Mouse (Mus musculus) WW6 (cell line): ENCODE measurements around the gene Hdgf.

Source experiments
- DNase-seq: peaks from one replicate; pipeline ENCODE4 v3.0.0-alpha.2; 2013; ENCODE audit warnings: low read depth, low spot score

Hdgf gene

GRCm38 (mm10) chr3:87945781-87946540, 39.8 kb downstream of the Hdgf start:
- no peak for DNase-seq

GRCm38 (mm10) chr3:87946541-87946860, 40.4 kb downstream of the Hdgf start:
- DNase-seq: no peak

GRCm38 (mm10) chr3:87947056-87947810, 41.1 kb downstream of the Hdgf start:
- DNase-seq: no peak

- DNase-seq: no peak
Measured at GRCm38 (mm10) chr3:87947811-87948199, 41.7 kb downstream of the Hdgf start.

GRCm38 (mm10) chr3:87948378-87949265, 42.5 kb downstream of the Hdgf start, which contains the start of gene Crabp2:
Gene Crabp2 (plus strand): TSS chr3:87948666.
- no peak for DNase-seq

- DNase-seq: no peak
Measured at GRCm38 (mm10) chr3:87949266-87949954, 43.3 kb downstream of the Hdgf start.

GRCm38 (mm10) chr3:87949955-87950515, 43.9 kb downstream of the Hdgf start:
- no peak for DNase-seq

- no peak for DNase-seq
Measured at GRCm38 (mm10) chr3:87951946-87952345, 45.8 kb downstream of the Hdgf start.

- no peak for DNase-seq
Measured at GRCm38 (mm10) chr3:87952440-87952839, 46.3 kb downstream of the Hdgf start.

GRCm38 (mm10) chr3:87958056-87958455, 51.9 kb downstream of the Hdgf start:
- DNase-seq: no peak

GRCm38 (mm10) chr3:87958476-87958875, 52.4 kb downstream of the Hdgf start:
- DNase-seq: no peak

GRCm38 (mm10) chr3:87958967-87959366, 52.8 kb downstream of the Hdgf start:
- DNase-seq: no peak

GRCm38 (mm10) chr3:87959371-87959770, 53.2 kb downstream of the Hdgf start:
- DNase-seq: no peak

GRCm38 (mm10) chr3:87960191-87960585, 54.1 kb downstream of the Hdgf start:
- DNase-seq: no peak

- DNase-seq: peak; percentile 90
Measured at GRCm38 (mm10) chr3:87960586-87961191, 54.6 kb downstream of the Hdgf start.
